Mouse (Mus musculus) frontal cortex, adult 2 months (tissue): ENCODE data around the gene Dynlrb2. TPM values are rescaled to one million over a fixed set of nuclear protein-coding genes. Genes with fewer than 3 reads are reported as not detected.

Experiments used
- DNase-seq, 2 experiments: peaks; one replicate each; pipeline ENCODE4 v3.0.0; 2022; ENCODE audit warnings: low spot score in 1 of 2; ENCODE audit errors: extremely low spot score in 1 of 2
- polyA plus RNA-seq: library from polyadenylated mRNA; depleted of rRNA; stranded (reverse); fragments of >200 nt; gene quantifications from 2 replicates; pipeline ENCODE4 v1.2.3, GENCODE M21; 2012; rRNA removed

Gene Dynlrb2
- polyA plus RNA-seq, 1 experiment: 3.5 TPM

DNA sequence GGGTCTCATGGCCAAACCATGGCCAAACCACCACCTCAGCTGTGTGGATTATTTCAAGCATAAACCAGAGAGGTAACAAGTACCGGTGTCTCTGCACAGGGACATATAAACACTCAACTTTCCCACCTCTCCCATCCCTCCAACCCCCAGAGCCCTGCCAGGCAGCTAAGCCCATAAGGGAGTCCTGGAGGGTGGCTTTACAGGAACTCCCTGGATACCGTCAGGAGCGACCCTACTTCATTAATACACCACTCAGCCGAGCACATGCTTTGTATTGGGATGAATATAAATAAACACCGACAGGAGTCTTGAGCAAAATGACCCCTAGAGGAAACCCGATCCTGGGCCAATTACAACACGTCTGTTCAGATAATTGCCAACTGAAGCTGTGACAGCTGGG is 34.0 kb downstream of the Dynlrb2 start:
- no peak for DNase-seq

DNA sequence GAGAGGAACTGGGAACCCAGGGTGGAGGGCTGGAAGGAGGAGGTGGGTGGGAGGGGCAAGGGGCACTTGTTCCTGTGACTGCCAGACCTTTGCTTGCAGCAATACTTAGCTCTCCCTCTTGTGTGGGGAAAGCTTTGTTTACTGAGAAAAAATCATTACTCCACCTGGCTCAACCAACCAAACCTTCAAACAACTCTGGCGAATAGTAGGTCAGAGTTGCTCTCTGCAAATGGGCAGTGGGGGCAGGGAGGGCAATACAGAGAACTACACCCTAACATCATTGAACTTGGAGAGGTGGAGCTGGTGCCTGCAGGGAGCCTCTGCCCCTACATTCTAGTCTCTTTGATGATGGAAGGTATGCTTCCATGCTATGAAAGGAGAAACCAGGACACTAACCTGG is 35.4 kb downstream of the Dynlrb2 start:
- no peak for DNase-seq

DNA sequence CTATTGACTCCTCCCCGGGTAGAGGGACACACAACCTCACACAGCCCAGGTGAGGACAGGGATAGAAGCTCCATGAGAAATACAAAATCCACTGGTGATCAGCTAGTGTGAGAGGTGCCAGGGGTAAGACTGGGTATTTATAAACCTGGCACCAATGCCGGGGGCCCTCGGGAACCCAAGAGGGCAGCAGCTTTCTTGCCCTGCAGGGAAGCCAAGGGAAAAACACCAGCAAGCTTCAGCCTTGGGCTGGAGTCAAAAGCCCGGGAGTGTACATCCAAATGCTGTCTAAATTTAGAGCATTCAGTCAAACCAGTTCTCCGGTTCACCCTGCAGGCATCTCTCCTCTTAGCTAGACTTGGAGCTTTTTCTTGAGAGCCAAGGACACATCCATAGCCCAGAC is 38.1 kb downstream of the Dynlrb2 start:
- DNase-seq: no peak

DNA sequence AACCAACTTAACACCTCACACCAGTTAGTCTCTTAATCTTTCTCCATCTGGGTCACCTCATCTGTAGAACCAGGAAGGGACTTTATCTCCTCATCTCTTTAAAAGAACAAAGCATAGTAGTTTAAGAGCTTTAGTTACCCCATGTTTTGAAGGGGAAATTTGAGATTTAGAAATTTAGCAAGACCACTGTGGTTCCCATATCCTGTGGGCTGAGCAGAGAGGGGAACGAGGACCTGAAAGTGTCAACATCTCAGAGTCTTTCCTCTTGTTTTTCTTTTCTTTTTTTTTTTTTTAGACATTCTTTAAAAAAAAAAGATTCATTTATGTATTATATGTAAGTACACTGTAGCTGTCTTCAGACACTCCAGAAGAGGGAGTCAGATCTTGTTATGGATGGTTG is 38.6 kb downstream of the Dynlrb2 start:
- DNase-seq: no peak

- DNase-seq: peak; percentile 20 to 77
Measured at GRCm38 (mm10) chr8:116552255-116552654, 47.5 kb downstream of the Dynlrb2 start.

DNA sequence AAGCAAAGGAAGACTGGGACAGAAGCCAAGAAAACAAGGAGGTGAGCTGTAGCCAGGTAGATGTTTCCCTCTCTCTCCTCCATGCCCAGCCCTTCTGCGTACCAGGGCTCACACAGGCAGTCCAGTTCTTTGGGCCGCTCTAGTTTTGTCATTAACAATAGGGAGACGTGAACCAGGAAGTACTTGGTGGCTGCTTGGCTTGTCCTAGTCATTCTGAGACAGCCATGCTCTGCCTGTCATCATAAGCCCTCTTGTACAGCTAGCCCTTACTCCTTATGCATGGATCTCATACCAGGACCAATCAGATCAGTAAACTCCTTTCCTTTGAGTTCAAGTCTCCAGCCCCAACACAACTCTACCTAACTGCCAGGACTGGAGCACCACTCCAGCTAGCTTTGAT is 48.0 kb downstream of the Dynlrb2 start:
- no peak for DNase-seq

Other genes starting within 250 kb of the Dynlrb2 start
- gene Cdyl2, start 228.0 kb downstream of the Dynlrb2 start, polyA plus RNA-seq: 3.6 and 3.7 TPM in 2 replicates